Mouse (Mus musculus): ENCODE data around the gene Btbd11.

DNA sequence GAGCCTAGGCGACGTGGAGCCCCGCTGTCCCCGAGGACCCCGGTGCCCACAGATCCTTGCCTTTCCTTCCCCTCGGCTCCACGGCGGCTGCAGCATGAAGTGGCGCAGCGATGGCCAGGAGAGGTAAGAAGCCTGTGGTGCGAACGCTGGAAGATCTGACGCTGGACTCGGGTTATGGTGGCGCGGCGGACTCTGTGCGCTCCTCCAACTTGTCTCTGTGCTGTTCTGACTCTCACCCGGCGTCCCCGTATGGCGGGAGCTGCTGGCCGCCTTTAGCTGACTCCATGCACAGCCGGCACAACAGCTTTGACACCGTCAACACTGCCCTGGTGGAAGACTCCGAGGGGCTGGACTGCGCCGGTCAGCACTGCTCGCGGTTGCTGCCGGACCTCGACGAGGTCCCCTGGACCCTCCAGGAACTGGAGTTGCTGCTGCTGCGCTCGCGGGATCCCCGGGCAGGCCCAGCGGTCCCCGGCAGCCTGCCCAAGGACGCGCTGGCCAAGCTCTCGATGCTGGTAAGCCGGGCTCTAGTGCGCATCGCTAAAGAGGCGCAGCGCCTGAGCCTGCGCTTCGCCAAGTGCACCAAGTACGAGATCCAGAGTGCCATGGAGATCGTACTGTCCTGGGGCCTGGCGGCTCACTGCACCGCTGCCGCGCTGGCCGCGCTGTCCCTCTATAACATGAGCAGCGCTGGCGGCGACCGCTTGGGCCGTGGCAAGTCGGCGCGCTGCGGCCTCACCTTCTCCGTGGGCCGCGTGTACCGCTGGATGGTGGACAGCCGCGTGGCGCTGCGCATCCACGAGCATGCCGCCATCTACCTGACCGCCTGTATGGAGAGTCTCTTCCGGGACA, 831 bp downstream of the Btbd11 start:
- TF ChIP-seq CTCF (IDR thresholded peaks at IDR 0.05; ENCODE audit: control insufficient read depth, insufficient read depth, low read length) (no peak), POLR2A (IDR thresholded peaks at IDR 0.05; ENCODE audit: borderline replicate concordance, control insufficient read depth, low read depth, low read length) (no peak)

Data from bone marrow, adult 2 months (tissue).